Mouse (Mus musculus): ENCODE results near the gene Gm8206. TPM values are rescaled to one million over a fixed set of nuclear protein-coding genes. Genes with fewer than 3 reads are reported as not detected.
"Not testable (repeated sequence)": the region's sequence is repeated elsewhere in the genome, so short reads cannot be mapped to it uniquely, and the experiment has no call there.

Gene Gm8206
- polyA plus RNA-seq (2012): not detected in 2 replicates

- TF ChIP-seq GATA1 (IDR thresholded peaks at IDR 0.05; ENCODE audit: low read length): not testable (repeated sequence)
These were observed at the start of gene Gm8206 for GRCm38 (mm10) chr14:6093842-6094241. Gm8206 (minus strand) TSS chr14:6093942.

- not testable (repeated sequence) for TF ChIP-seq GATA1 (IDR thresholded peaks at IDR 0.05; ENCODE audit: low read length)
These were observed 32.0 kb upstream of the Gm8206 start, which contains the start of gene Gm3476 for GRCm38 (mm10) chr14:6125707-6126106. Gm3476 (minus strand) TSS chr14:6125807.

GRCm38 (mm10) chr14:6108272-6108925 is 14.7 kb upstream of the Gm8206 start, which contains the start of gene Gm3468:
Gm3468 (minus strand) TSS chr14:6108665.
- not testable (repeated sequence) for TF ChIP-seq GATA1 (IDR thresholded peaks at IDR 0.05; ENCODE audit: low read length)

- TF ChIP-seq GATA1 (IDR thresholded peaks at IDR 0.05; ENCODE audit: low read length): not testable (repeated sequence)
These were observed 35.6 kb downstream of the Gm8206 start, which contains the start of gene Gm6337 for GRCm38 (mm10) chr14:6058167-6058566. Gm6337 (minus strand) TSS chr14:6058267.

GRCm38 (mm10) chr14:5979037-5979436 is 114.7 kb downstream of the Gm8206 start, which contains the start of gene Gm3453:
Gm3453 (minus strand) TSS chr14:5979137.
- TF ChIP-seq GATA1 (IDR thresholded peaks at IDR 0.05; ENCODE audit: low read length): not testable (repeated sequence)

Other genes with a start within 250 kb of the Gm8206 start
- gene Gm8237, start 213.6 kb downstream of the Gm8206 start, polyA plus RNA-seq (2012): not detected in 2 replicates
- gene Gm3248, start 132.2 kb downstream of the Gm8206 start, polyA plus RNA-seq (2012): not detected in 2 replicates
- not detected in 2 replicates for gene Gm3453, start 114.8 kb downstream of the Gm8206 start, polyA plus RNA-seq (2012)
- not detected in 2 replicates for gene Gm6337, start 35.7 kb downstream of the Gm8206 start, polyA plus RNA-seq (2012)
- gene Gm3468, start 14.7 kb upstream of the Gm8206 start, polyA plus RNA-seq (2012): not detected in 2 replicates
- not detected in 2 replicates for gene Gm3476, start 31.9 kb upstream of the Gm8206 start, polyA plus RNA-seq (2012)
- gene Gm21560, start 125.3 kb upstream of the Gm8206 start, polyA plus RNA-seq (2012): not detected in 2 replicates
- not detected in 2 replicates for gene Gm3411, start 193.3 kb upstream of the Gm8206 start, polyA plus RNA-seq (2012)
- gene Gm21103, start 210.9 kb upstream of the Gm8206 start, polyA plus RNA-seq (2012): not detected in 2 replicates
- gene Gm3618, start 249.7 kb upstream of the Gm8206 start, polyA plus RNA-seq (2012): not detected in 2 replicates